Mouse (Mus musculus): Measurements from ENCODE around the gene Fam83g. TPM values are rescaled to one million over a fixed set of nuclear protein-coding genes. Genes with fewer than 3 reads are reported as not detected.

The Fam83g gene
- polyA plus RNA-seq, 1 experiment, result 0.63 TPM

- H3K4me3 ChIP-seq (ENCODE audit: insufficient read depth, low read depth, low read length), result no peak overlapping the region
- H3K27ac ChIP-seq (replicated peaks; ENCODE audit: low read depth, low read length), result no peak overlapping the region; the same call in 1 of the 2 replicates
- peaks cover 26% of the 10 kb centered on the region for H3K4me1 ChIP-seq (ENCODE audit: control insufficient read depth, insufficient read depth, insufficient read length, low read length)
Measured at GRCm38 (mm10) chr11:61659011-61659858, 24.7 kb upstream of the Fam83g start.

GRCm38 (mm10) chr11:61660001-61660400, 23.9 kb upstream of the Fam83g start:
- H3K27ac ChIP-seq (replicated peaks; ENCODE audit: low read depth, low read length), result no peak overlapping the region
- no peak overlapping the region for H3K4me3 ChIP-seq (ENCODE audit: insufficient read depth, low read depth, low read length)
- peaks cover 26% of the 10 kb centered on the region for H3K4me1 ChIP-seq (ENCODE audit: control insufficient read depth, insufficient read depth, insufficient read length, low read length)

DNA sequence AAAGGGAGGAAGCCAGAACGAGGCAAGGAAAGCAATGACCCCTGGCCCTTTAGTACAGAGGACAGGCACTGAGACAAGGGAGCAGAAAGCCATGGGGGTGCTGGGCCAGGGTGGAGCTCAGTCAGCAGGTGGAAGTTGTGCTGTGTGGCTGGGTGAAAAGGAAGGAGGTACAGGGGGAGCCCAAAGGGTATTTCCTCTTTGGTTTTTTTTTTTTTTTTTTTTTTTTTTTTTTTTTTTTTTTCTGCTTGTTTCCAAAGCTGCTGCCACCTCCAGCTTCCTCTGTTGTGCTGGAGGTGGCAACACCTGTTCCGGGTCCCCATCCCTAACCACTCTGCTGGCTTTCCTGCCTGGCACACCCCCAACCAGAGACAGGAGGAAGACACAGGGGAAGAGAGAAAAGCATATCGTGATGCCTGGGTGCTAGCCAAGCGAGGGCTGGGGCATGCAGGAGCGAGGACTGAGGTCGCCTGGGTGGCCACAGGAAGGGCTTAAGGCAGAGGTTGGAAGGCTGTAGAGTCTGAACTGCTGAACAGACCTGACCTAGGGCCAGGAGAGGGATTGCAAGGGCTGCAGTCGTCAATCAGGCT, 23.0 kb upstream of the Fam83g start:
- Histone ChIP-seq H3K27ac (replicated peaks; ENCODE audit: low read depth, low read length) (no peak overlapping the region), H3K4me1 (ENCODE audit: control insufficient read depth, insufficient read depth, insufficient read length, low read length) (peaks cover 24% of the 10 kb centered on the region), H3K4me3 (ENCODE audit: insufficient read depth, low read depth, low read length) (no peak overlapping the region)

- peaks cover 18% of the 10 kb centered on the region for H3K4me1 ChIP-seq (ENCODE audit: control insufficient read depth, insufficient read depth, insufficient read length, low read length)
- no peak overlapping the region for H3K4me3 ChIP-seq (ENCODE audit: insufficient read depth, low read depth, low read length)
- no peak overlapping the region for H3K27ac ChIP-seq (replicated peaks; ENCODE audit: low read depth, low read length)
Measured at GRCm38 (mm10) chr11:61662189-61662588, 21.7 kb upstream of the Fam83g start.

DNA sequence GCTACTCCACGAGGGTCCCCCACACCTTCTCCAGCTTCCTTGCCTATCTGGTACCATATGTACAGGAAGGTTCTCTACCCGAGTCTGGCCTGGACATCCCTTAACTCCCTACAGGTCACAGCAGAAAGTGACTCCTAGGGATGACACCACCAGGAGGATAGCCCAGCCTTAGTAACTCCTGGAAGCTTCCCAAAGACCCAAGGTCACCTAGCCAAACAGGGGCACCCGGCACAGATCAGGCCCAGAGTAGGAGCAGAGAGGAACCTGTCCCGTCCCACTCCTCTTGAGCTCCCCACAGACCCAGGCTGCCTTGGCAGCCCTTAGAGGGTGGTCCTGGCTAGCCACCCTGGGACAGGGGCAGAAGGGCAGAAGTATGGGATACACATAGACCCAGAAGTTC, 18.5 kb upstream of the Fam83g start:
- H3K4me1 ChIP-seq (ENCODE audit: control insufficient read depth, insufficient read depth, insufficient read length, low read length), result peaks cover 3% of the 10 kb centered on the region; the same call in 1 of the 2 replicates
- H3K27ac ChIP-seq (replicated peaks; ENCODE audit: low read depth, low read length), result no peak overlapping the region
- H3K4me3 ChIP-seq (ENCODE audit: insufficient read depth, low read depth, low read length), result no peak overlapping the region

GRCm38 (mm10) chr11:61665991-61666799, 17.7 kb upstream of the Fam83g start:
- H3K4me3 ChIP-seq (ENCODE audit: insufficient read depth, low read depth, low read length), result no peak overlapping the region
- H3K27ac ChIP-seq (replicated peaks; ENCODE audit: low read depth, low read length), result no peak overlapping the region
- H3K4me1 ChIP-seq (ENCODE audit: control insufficient read depth, insufficient read depth, insufficient read length, low read length), result no peaks in the 10 kb centered on the region

GRCm38 (mm10) chr11:61667248-61667647, 16.6 kb upstream of the Fam83g start:
- Histone ChIP-seq H3K27ac (replicated peaks; ENCODE audit: low read depth, low read length) (no peak overlapping the region), H3K4me1 (ENCODE audit: control insufficient read depth, insufficient read depth, insufficient read length, low read length) (no peaks in the 10 kb centered on the region)

DNA sequence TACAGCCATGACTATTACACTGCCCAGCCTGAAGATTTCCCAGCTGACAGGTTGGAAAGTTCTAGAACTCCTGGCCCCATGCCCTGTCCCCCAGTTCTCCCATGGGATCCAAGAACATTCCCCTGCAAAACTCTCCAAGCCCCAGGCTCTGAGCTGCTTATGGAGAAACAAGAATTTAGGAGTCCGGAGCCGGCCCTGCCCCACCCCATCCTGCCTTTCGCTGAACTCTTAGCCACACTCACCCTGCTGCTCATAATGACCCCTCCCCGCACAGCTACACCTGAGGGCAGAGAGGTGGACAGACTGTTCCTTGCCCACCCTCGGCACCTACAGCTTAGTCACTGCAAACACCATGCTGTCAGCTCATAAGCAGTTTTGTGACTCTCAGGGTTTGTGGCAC, 16.1 kb upstream of the Fam83g start:
- Histone ChIP-seq H3K27ac (replicated peaks; ENCODE audit: low read depth, low read length) (no peak overlapping the region), H3K4me1 (ENCODE audit: control insufficient read depth, insufficient read depth, insufficient read length, low read length) (no peaks in the 10 kb centered on the region), H3K4me3 (ENCODE audit: insufficient read depth, low read depth, low read length) (no peak overlapping the region)

More at GRCm38 (mm10) chr11:61667248-61667647, 16.6 kb upstream of the Fam83g start:
- no peak overlapping the region for H3K4me3 ChIP-seq (ENCODE audit: insufficient read depth, low read depth, low read length)

DNA sequence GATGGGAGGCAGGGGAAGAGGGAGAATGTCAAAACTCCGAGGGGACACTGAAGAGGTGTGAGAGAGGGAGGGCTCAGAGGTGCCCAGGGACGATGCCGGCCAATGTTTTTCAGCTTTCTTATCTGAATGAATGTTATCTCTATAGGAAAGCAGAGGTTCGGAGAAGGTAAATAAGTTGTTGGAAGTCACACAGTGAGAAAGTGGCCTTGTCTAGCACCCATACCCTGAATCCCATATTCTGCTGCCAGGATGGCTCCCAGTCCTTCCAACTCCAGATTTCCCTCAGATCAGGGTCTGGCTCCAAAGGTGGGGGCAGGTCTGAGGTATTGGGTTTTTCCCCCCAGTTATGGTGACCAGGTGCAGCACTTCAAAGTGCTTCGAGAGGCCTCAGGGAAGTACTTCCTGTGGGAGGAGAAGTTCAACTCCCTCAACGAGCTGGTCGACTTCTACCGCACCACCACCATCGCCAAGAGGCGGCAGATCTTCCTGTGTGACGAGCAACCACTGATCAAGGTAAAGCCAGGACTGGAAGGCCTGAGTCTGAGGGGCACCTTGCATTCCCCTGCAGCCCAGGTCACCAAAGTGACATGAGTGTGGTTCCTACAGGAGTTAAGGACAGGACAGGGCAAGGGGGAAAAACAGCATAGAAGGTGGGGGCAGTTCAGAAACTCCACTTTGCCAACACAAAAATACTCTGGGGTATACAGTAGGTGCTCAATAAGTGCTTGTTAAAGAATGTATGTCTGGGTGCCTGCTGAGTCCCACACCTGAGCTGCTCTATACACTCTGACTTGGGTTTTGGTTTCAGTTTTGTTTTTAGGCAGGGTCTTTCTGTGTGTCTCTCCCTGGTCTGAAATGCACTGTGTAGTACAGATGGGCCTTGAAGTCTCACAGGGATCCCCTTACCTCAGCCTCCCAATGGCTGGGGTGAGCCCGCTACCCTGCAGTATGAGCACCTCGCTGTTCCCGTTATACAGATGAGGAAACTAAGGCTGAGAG, 14.1 kb upstream of the Fam83g start:
- H3K4me1 ChIP-seq (ENCODE audit: control insufficient read depth, insufficient read depth, insufficient read length, low read length), result no peaks in the 10 kb centered on the region
- no peak overlapping the region for H3K4me3 ChIP-seq (ENCODE audit: insufficient read depth, low read depth, low read length)
- no peak overlapping the region for H3K27ac ChIP-seq (replicated peaks; ENCODE audit: low read depth, low read length)

- Histone ChIP-seq H3K4me3 (ENCODE audit: insufficient read depth, low read depth, low read length) (no peak overlapping the region), H3K27ac (replicated peaks; ENCODE audit: low read depth, low read length) (no peak overlapping the region), H3K4me1 (ENCODE audit: control insufficient read depth, insufficient read depth, insufficient read length, low read length) (no peaks in the 10 kb centered on the region)
Measured at GRCm38 (mm10) chr11:61671781-61672383, 12.0 kb upstream of the Fam83g start.

GRCm38 (mm10) chr11:61673686-61674085, 10.2 kb upstream of the Fam83g start:
- Histone ChIP-seq H3K4me1 (ENCODE audit: control insufficient read depth, insufficient read depth, insufficient read length, low read length) (no peaks in the 10 kb centered on the region), H3K4me3 (ENCODE audit: insufficient read depth, low read depth, low read length) (no peak overlapping the region), H3K27ac (replicated peaks; ENCODE audit: low read depth, low read length) (no peak overlapping the region)

DNA sequence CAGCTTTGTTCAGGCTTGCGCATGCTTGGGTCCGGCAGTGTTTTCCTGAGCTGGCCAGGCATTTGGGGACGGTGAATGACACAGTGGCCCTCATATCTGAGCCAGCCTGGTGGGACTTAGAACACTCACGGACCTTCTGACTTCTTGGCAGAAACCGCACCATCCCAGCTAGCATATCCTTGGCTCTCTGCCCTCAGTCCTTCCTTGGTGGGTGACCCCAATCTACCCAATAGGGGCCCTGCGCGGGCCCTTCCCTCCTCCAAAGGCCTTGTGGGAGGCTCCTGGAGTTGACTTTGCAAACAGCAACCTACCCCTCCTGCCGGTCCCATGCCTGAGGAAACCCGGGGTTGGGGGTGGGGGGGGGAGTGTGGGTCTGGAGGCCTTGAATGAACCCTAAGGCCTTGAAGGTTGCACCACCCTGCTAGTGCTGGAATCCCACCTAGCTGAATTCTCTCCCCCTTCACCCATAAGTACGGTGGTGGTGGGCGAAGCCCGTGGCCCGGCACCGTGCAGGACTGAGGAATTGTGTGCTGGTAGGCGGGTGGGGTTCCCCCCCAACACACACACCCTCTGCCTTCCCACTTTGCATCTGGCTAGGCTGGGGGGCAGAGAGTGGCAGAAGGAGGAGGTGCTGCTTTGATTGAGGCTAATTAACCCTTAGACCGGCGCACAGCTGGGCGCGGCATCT, 9.6 kb upstream of the Fam83g start:
- Histone ChIP-seq H3K4me3 (ENCODE audit: insufficient read depth, low read depth, low read length) (no peak overlapping the region), H3K4me1 (ENCODE audit: control insufficient read depth, insufficient read depth, insufficient read length, low read length) (no peaks in the 10 kb centered on the region), H3K27ac (replicated peaks; ENCODE audit: low read depth, low read length) (no peak overlapping the region)

DNA sequence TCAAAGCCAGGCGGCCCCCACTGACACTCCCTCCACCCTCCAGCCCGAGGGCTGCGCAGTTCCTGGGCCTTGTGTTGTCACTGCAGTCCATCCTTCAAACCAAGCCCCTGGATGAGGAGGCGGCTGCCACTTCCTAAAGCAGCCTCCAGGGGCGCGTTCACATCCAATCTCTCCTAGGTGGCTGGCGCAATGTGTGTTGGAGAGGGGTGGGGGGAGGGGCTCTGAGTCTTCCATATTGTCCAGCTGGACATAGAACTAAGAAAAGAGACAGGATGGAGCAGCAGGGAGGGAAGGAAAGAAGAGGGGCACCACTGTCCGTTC, 9.1 kb upstream of the Fam83g start:
- H3K4me3 ChIP-seq (ENCODE audit: insufficient read depth, low read depth, low read length), result no peak overlapping the region
- H3K4me1 ChIP-seq (ENCODE audit: control insufficient read depth, insufficient read depth, insufficient read length, low read length), result no peaks in the 10 kb centered on the region
- H3K27ac ChIP-seq (replicated peaks; ENCODE audit: low read depth, low read length), result no peak overlapping the region

- H3K4me1 ChIP-seq (ENCODE audit: control insufficient read depth, insufficient read depth, insufficient read length, low read length), result no peaks in the 10 kb centered on the region
- no peak overlapping the region for H3K4me3 ChIP-seq (ENCODE audit: insufficient read depth, low read depth, low read length)
- no peak overlapping the region for H3K27ac ChIP-seq (replicated peaks; ENCODE audit: low read depth, low read length)
Measured at GRCm38 (mm10) chr11:61675332-61675731, 8.6 kb upstream of the Fam83g start.

All from brown adipose tissue, adult 24 weeks (tissue).